Mouse (Mus musculus) layer of hippocampus, postnatal 25 days (tissue): ENCODE data around the gene Spns2. TPM values are rescaled to one million over a fixed set of nuclear protein-coding genes. Genes with fewer than 3 reads are reported as not detected.
A peak's percentile ranks its signal among the peaks of the same experiment; 100 is the strongest.

Experiments
- DNase-seq, 2 experiments: peaks; one replicate each; pipeline ENCODE4 v3.0.0; 2022; ENCODE audit warnings: mixed read lengths in 2 of 2, low spot score in 1 of 2; ENCODE audit errors: extremely low spot score in 1 of 2
- total RNA-seq, 2 experiments: library from RNA; stranded (reverse); gene quantifications; 2 replicates each; pipeline ENCODE4 v1.2.3; 2021

Gene Spns2
- total RNA-seq, 2 experiments from 2014 or later, result 95.8 to 97.0 TPM

GRCm38 (mm10) chr11:72476074-72476625 is 13.6 kb downstream of the Spns2 start:
- no peak for DNase-seq

DNA sequence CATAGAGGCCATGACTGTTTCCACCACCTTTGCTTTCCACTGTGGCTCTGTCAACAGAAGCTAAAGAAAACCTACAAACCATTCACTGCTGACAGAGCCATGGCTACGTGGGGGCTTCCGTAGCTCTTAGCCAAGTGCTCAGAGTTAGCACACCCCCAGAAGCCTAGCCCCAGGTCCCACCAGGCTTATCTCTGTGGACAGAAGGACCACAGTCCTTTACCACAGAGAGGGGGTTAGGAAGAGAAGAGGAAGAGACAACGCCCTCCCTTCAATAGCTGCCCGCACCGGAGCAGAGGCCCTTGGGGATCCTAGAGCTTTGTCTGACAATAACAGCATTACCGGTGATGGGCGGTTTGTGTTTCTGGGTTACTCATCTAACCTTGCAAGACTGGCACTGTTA is 14.3 kb downstream of the Spns2 start:
- no peak for DNase-seq

DNA sequence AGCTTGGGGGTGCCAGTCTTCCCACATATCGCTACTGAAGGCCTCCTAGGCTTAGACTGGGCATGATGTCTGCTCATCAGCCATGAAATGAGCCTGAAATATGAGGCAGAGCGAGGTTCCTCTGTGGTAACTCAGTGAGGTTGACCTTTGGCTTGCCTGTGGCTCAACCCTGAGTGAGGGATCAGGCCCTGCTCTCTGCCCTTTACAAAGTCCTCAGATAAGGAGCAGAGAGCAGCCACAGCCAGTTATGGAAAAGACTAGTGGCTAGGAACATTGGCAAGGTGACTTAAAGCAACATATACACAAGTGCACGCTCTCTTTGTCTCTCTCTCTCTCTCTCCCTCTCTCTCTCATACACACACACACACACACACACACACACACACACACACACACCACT is 14.8 kb downstream of the Spns2 start:
- DNase-seq, result no peak

DNA sequence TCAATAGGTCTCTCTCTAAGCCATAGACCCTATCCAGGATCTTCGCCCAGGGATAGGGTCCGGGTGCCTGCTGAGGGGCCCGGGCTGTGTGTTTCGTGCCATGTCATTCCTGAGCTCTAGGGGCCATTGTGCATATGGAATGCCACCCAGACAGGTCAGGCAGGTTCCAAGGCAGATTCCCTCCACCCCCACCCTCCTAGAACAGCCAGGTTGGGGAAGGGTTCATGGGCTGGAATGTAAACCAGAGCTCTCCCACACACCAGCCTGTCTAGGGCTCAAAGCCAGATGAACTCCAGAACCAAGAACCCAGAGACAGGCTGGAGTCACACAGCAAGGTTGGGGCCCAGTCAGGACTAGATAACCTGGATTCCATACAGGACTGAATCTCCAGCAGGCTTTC is 16.2 kb downstream of the Spns2 start:
- no peak for DNase-seq

GRCm38 (mm10) chr11:72471381-72471780 is 18.3 kb downstream of the Spns2 start:
- no peak for DNase-seq

GRCm38 (mm10) chr11:72470004-72470403 is 19.7 kb downstream of the Spns2 start:
- no peak for DNase-seq

- peak in 1 of 2 experiments; percentile 47 for DNase-seq
These were observed 20.5 kb downstream of the Spns2 start for GRCm38 (mm10) chr11:72469217-72469616.

GRCm38 (mm10) chr11:72468525-72468924 is 21.2 kb downstream of the Spns2 start:
- no peak for DNase-seq

DNA sequence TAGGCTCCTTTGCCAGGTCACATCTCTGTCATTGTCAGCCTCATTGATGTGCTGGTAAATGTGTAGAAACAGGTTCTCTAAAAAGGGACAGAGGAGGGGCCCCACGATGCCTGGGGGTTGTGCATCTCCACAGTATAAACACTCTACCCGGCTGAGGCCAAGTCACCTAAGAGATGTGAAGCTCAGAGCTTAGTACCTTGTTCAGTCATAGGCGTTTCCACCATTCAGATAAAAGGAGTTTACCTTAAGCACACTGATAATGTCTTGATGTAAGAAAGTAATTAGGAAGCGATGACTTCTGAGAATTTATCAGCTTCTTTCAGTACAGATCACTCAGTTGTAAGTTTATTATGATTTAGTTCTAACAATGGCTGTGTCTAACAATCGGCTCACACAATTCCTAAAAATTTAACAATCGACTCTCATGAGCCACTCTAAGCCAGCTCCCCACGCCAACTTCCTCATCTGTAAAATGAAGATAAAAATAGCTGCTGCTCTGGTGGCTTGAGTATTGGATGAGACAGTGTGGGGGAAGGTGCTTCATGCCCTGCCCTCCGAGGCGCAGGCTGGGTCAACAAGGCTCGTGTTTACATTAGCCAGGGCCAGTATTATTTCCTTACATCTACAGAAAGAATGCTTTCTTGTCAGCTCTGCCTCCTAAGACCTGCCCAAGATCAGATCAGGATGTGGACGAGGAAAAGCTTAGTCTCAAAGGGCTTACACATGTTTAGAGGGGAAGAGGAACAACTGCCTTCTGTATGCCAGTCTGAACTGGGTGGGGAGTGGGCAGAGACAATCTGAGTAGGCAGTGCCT is 22.8 kb downstream of the Spns2 start:
- DNase-seq, result no peak

DNA sequence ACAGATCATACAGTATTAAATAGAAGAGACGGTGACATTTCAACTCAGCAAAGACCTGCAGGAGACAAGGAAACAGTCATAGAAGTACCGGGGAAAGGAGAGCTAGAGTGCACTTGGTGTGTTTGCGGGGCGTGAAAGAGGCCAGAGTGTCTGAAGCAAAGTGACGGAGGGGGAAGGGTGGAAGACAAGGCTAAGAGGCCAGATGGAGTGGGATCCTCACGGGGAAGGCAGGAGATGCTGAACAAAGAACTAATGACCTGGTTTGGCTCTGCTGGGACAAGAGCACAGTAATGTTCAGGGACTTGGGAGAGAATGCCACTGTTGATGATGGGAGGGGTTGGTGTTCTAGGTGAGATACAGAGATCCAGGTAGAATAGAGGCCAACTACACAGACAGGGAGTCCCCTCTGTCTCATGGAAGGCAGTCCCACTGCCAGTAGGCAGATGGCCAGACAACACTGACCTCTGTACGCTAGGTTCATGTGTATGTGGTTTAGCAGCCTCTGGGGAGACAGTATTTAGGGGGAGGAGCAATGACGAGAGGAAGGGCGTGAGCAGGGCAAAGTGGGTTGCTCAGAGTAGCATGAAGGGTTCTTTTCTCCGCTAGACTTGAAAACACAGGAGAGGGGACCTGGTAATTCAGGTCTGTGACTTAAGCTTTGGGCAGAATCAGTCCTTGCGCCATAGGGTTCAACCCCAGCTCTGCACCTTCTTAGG is 23.6 kb downstream of the Spns2 start:
- DNase-seq, result no peak

DNA sequence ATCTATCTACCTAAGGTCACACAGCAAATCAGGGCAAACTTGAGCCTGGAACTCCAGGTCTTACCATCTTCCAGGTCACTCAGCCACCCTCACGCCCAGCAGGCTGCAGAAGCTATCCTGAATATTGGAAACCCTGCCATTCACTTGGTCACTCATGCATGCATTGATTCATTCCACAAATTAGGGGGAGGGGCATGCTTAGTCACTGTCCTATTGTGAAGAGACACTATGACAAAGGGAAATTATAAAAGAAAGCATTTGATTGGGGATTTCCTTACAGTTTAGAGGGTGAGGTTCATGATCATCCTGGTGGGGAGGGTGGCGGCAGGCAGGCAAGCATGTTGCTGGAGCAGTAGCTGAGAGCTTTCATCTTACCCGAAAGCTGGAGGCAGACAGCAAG is 24.9 kb downstream of the Spns2 start:
- no peak for DNase-seq

- no peak for DNase-seq
These were observed 28.2 kb downstream of the Spns2 start for GRCm38 (mm10) chr11:72461500-72461981.

- no peak for DNase-seq
These were observed 31.2 kb downstream of the Spns2 start for GRCm38 (mm10) chr11:72458502-72458901.

DNA sequence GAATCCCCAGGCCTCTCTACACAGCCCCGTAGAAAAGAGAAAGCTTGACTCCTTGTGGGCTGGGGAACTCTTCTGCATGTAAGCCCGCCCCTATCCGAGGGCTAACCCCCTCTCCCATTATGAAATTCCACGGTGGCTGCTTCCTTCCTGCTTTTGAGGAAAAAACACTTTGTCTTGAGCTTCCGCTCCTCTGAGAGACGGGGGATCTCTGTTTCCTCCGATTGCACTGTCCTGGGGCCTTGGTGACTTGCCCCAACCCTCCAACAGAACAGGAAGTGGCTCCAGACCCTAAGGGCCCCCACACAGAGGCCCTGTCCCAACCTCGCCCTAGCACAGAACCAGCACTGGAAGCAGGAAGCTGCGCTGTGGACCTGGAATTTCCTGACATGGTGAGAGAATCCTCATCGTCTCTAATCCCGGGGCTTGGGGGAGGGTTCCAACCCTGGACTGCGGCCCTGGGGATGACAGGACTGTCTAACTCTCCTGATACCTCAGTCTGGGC is 31.7 kb downstream of the Spns2 start:
- no peak for DNase-seq

- no peak for DNase-seq
These were observed 34.0 kb downstream of the Spns2 start for GRCm38 (mm10) chr11:72455694-72456093.

DNA sequence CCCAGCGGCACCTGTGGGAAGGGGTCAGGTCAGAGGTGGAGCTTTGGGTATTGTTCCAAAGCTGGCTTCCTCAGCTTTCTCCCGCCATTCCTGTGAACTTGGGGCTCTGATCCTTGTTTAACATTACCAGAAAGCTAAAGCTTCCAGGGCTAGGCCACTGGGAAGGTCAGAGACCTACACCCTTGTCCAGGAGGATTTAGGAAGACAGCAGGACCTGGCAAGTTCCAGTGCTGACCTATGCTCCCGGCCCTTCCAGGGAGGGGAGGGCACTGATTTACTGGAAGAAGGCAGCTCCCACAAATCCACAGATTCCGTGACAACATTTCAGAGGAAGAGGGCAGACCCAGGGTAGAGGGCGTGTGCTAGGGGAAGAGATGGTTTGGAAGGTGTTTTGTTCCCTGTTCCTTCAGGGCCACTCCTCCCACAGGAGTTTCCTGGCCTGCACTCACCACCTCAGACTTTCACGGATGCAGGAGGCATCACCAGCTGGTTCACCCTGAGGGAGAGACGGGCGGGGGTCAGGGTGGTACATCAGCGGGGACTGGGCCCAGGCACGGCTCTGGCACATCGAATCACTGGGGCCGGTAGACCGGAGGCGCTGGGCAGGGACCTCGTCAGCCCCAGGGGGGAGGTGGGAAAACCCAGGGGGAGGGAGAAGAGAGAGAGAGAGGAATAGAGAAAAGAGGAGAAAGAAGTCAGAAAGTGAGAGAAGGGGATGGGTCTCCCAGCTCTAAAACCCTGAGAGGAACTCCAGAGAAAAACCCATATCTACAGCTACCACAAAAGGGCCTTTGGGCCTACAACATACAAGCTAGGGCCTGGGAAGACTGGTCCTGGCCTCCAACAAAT is 36.4 kb downstream of the Spns2 start:
- no peak for DNase-seq

GRCm38 (mm10) chr11:72452140-72452665 is 37.5 kb downstream of the Spns2 start:
- no peak for DNase-seq

- no peak for DNase-seq
These were observed 42.2 kb downstream of the Spns2 start for GRCm38 (mm10) chr11:72447475-72447874.

GRCm38 (mm10) chr11:72446311-72447105 is 43.2 kb downstream of the Spns2 start:
- DNase-seq, result peak in 1 of 2 experiments; percentile 66
